Mouse (Mus musculus): ENCODE measurements around the gene Zswim4. TPM values are rescaled to one million over a fixed set of nuclear protein-coding genes. Genes with fewer than 3 reads are reported as not detected.

The Zswim4 gene
- polyA plus RNA-seq, 1 experiment from 2014 or later = 37.1 TPM

DNA sequence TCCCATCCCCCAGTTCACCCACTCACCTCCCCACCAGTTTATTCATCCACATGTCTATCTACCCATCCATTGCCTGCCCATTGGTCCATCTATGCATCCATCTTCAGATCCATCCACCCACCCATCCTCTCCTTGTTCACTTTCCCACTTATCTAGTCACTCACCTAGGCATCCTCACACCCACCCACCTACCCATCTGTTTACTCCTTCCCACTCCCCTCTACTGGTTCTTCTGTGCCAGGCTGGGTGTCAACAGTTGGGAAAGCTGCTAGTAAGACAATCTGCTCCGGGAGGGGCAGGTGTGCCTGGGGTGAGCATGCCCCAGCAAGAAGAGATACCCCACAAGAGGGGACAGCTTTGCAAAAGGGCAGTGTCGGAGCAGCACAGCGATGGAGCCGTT lies 24.2 kb upstream of the Zswim4 start:
- WGBS = 88% methylated on average over 4 of the region's 4 CpGs
- DNase-seq (ENCODE audit: low spot score) = no peak
- Histone ChIP-seq H3K36me3 (ENCODE audit: control insufficient read depth, insufficient read depth, low read length) (peaks cover 2% of the 10 kb centered on the region), H3K4me3 (ENCODE audit: low read depth, low read length) (no peak overlapping the region), H3K9ac (ENCODE audit: low read length) (no peak overlapping the region), H3K4me1 (replicated peaks; ENCODE audit: control insufficient read depth, insufficient read depth, low read length) (peaks cover 6% of the 10 kb centered on the region), H3K4me2 (ENCODE audit: low read depth, low read length, severe bottlenecking) (no peak overlapping the region), H3K27ac (ENCODE audit: low read depth, low read length) (no peak overlapping the region), H3K27me3 (ENCODE audit: control insufficient read depth, insufficient read depth, low read length) (no peaks in the 10 kb centered on the region), H3K9me3 (ENCODE audit: control insufficient read depth, low read length) (no peaks in the 10 kb centered on the region)
- no peak for ATAC-seq (replicated peaks; ENCODE audit: low FRiP score)

DNA sequence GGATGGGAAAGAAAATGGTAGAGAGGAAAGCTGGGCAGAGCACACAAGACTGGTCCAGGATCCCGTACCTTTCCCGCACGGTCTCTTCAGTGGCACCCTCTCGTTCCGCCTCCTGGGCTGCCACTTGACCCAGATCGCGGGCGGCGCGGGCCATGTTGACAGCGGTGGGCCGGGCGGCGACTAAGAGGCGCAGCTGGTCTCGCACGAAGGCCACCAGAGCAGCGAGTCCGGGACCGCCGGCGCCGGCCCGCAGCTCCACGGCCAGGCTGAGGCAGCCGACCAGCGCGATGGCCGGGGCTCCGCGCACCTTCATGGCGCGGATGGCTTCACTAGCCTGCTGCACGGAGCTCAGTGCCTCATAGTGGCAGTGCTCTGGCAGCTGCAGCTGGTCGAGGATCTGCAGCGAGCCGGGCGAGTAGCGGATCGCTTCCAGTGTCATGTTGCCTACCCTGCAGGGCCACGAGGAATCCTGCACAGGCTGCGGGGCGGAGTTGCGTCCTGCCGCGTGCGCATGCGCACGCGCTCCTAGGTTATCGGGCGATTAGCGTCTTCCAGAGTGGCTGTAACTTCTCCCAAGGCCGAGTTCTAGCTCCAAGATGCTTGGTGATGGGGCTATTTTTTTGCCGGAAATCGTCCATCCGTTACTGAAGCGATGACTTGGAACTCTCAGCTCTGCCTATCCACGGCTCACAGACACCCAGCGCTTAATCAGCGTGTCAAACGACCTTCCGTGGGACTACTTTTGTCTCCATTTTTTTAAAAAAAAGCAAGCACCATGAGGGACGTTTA lies 20.2 kb upstream of the Zswim4 start, which contains the start of gene Mri1:
Mri1 (minus strand) TSS at position 505 of the 789 bp plus-strand sequence.
- H3K9ac ChIP-seq (ENCODE audit: low read length) = peak within 1 kb of the TSS; percentile 81
- H3K36me3 ChIP-seq (ENCODE audit: control insufficient read depth, insufficient read depth, low read length) = peaks cover 6% of the 10 kb centered on the region
- H3K9me3 ChIP-seq (ENCODE audit: control insufficient read depth, low read length) = no peaks in the 10 kb centered on the region
- H3K27me3 ChIP-seq (ENCODE audit: control insufficient read depth, insufficient read depth, low read length) = no peaks in the 10 kb centered on the region
- H3K4me1 ChIP-seq (replicated peaks; ENCODE audit: control insufficient read depth, insufficient read depth, low read length) = peaks cover 7% of the 10 kb centered on the region
- peak; percentile 93 for DNase-seq (ENCODE audit: low spot score)
- peak within 1 kb of the TSS; percentile 81 for H3K27ac ChIP-seq (ENCODE audit: low read depth, low read length)
- under 1% methylated on average over 64 of the region's 64 CpGs for WGBS
- H3K4me2 ChIP-seq (ENCODE audit: low read depth, low read length, severe bottlenecking) = peak within 1 kb of the TSS; percentile 96
- peak; percentile 86 for ATAC-seq (replicated peaks; ENCODE audit: low FRiP score)
- peak within 1 kb of the TSS; percentile 76 for H3K4me3 ChIP-seq (ENCODE audit: low read depth, low read length)

DNA sequence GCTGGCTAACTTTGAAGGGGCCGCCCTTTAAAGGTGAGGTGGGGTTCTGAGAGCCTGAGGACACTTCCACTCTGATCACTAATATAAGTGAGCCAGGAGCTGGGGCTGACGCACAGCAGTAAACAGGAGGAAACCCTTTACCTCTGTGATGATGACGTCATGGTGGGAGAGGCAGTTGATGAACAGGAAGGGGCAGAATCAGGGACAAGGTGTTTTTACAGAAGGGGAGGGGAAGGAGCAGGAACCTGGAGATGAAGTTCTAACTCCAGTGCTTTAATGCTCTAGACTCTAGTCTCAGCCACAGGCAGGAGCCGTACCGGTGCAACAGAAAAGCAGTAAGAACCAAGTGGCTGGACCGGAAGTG lies 19.6 kb upstream of the Zswim4 start:
- 14% methylated on average over 6 of the region's 6 CpGs for WGBS
- H3K4me1 ChIP-seq (replicated peaks; ENCODE audit: control insufficient read depth, insufficient read depth, low read length) = peaks cover 7% of the 10 kb centered on the region
- H3K9ac ChIP-seq (ENCODE audit: low read length) = peak overlapping the region; percentile 81
- peak; percentile 31 for ATAC-seq (replicated peaks; ENCODE audit: low FRiP score)
- peak overlapping the region; percentile 76 for H3K4me3 ChIP-seq (ENCODE audit: low read depth, low read length)
- no peaks in the 10 kb centered on the region for H3K9me3 ChIP-seq (ENCODE audit: control insufficient read depth, low read length)
- H3K4me2 ChIP-seq (ENCODE audit: low read depth, low read length, severe bottlenecking) = peak overlapping the region; percentile 96
- H3K27me3 ChIP-seq (ENCODE audit: control insufficient read depth, insufficient read depth, low read length) = no peaks in the 10 kb centered on the region
- peaks cover 7% of the 10 kb centered on the region for H3K36me3 ChIP-seq (ENCODE audit: control insufficient read depth, insufficient read depth, low read length)
- DNase-seq (ENCODE audit: low spot score) = no peak
- peak overlapping the region; percentile 81; the same call in 1 of the 2 replicates for H3K27ac ChIP-seq (ENCODE audit: low read depth, low read length)

DNA sequence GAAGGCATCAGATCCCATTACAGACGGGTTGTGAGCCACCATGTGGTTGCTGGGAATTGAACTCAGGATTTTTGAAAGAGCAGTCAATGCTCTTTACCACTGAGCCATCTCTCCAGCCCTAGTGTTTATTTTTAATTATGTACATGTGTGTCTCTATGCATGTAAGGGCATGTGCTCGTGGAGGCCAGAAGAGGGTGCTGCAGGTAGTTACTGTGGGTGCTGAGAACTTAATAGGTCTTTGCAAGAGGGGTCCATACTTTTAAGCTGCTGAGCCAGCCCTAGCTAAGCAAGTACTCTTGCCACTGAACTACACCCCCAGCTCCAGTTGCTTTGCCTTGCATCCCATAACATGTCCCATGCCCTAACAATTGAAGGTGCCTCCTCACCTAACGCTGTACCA lies 19.0 kb upstream of the Zswim4 start:
- no peaks in the 10 kb centered on the region for H3K27me3 ChIP-seq (ENCODE audit: control insufficient read depth, insufficient read depth, low read length)
- H3K9ac ChIP-seq (ENCODE audit: low read length) = no peak overlapping the region
- no peak for ATAC-seq (replicated peaks; ENCODE audit: low FRiP score)
- H3K36me3 ChIP-seq (ENCODE audit: control insufficient read depth, insufficient read depth, low read length) = peaks cover 7% of the 10 kb centered on the region
- H3K4me3 ChIP-seq (ENCODE audit: low read depth, low read length) = peak overlapping the region; percentile 76
- WGBS = 86% methylated on average over 3 of the region's 3 CpGs
- DNase-seq (ENCODE audit: low spot score) = no peak
- peaks cover 7% of the 10 kb centered on the region for H3K4me1 ChIP-seq (replicated peaks; ENCODE audit: control insufficient read depth, insufficient read depth, low read length)
- H3K4me2 ChIP-seq (ENCODE audit: low read depth, low read length, severe bottlenecking) = peak overlapping the region; percentile 96
- no peaks in the 10 kb centered on the region for H3K9me3 ChIP-seq (ENCODE audit: control insufficient read depth, low read length)
- no peak overlapping the region for H3K27ac ChIP-seq (ENCODE audit: low read depth, low read length)

DNA sequence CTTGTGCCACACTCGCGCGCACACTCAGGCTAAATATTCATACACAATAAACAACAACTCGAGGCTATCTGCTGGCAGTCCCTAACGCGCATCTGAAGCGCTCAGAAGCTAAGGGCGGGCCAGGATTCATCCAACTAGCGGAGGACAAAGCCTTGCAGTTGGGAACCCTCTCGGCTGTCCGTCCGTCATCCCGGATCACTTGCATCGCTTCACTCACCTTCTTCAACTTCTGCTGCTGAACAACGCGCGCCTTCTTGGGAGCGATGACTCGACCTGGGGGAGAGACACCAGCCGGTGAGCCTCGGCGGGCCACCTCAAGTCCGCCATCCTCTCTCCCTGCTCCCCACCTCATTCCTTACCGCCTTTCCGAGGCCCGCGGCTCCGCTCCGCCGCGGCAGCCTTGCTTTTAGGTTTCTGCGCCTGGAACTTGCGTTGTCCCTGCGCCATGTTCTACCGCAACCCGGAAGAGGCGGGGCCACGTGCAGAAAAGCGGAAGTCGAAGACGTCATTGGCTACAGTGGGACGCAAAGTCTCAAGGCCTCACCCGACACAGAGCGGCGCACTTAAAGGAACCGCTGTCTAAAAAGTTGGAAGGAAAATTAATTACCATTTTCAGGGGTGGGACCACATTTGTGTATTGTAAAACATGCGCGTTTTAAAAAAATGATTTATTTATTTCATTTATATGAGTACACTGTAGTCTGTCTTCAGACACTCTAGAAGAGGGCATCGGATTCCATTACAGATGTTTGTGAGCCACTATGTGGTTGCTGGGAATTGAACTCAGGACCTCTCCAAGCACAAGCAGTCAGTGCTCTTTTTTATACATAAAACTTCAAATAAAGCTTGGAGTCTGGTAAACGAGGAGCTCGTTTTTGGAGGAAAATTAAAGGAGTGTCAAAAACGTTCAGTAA lies 12.7 kb upstream of the Zswim4 start, which contains the start of gene D8Ertd738e:
D8Ertd738e (minus strand) TSS at position 463 of the 914 bp plus-strand sequence.
- H3K36me3 ChIP-seq (ENCODE audit: control insufficient read depth, insufficient read depth, low read length) = peaks cover 21% of the 10 kb centered on the region; the same call in 1 of the 2 replicates
- peak; percentile 92 for ATAC-seq (replicated peaks; ENCODE audit: low FRiP score)
- WGBS = 3% methylated on average over 52 of the region's 52 CpGs

DNA sequence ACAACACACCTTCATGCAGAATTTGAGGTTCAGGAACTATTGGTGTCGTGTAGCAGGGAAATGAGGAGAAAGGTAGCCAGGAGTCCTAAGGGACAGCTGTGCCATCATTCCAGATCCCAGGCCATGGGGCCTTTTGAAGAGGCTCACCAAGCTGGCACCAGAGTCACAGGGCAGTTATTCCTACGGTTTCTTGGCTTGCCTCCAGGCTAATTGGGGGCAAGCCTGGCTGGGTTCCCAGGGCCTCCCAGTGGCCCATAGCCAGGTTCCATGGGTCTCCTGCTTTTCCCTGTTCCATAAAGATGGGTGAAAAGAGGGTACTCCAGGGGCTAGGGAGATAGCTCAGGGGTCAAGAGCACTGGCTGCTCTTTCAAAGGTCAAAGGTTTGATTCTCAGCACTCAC lies 5.0 kb upstream of the Zswim4 start:
- Histone ChIP-seq H3K4me1 (replicated peaks; ENCODE audit: control insufficient read depth, insufficient read depth, low read length) (no peaks in the 10 kb centered on the region), H3K9me3 (ENCODE audit: control insufficient read depth, low read length) (no peaks in the 10 kb centered on the region), H3K36me3 (ENCODE audit: control insufficient read depth, insufficient read depth, low read length) (peaks cover 13% of the 10 kb centered on the region; the same call in 1 of the 2 replicates), H3K4me2 (ENCODE audit: low read depth, low read length, severe bottlenecking) (no peak overlapping the region), H3K27ac (ENCODE audit: low read depth, low read length) (no peak overlapping the region), H3K4me3 (ENCODE audit: low read depth, low read length) (no peak overlapping the region), H3K27me3 (ENCODE audit: control insufficient read depth, insufficient read depth, low read length) (no peaks in the 10 kb centered on the region), H3K9ac (ENCODE audit: low read length) (no peak overlapping the region)
- ATAC-seq (replicated peaks; ENCODE audit: low FRiP score) (no peak), DNase-seq (ENCODE audit: low spot score) (no peak)
- WGBS = 83% methylated on average over 2 of the region's 2 CpGs

More for the DNA sequence above, 12.7 kb upstream of the Zswim4 start, which contains the start of gene D8Ertd738e:
- H3K4me1 ChIP-seq (replicated peaks; ENCODE audit: control insufficient read depth, insufficient read depth, low read length) = no peaks in the 10 kb centered on the region
- no peaks in the 10 kb centered on the region for H3K27me3 ChIP-seq (ENCODE audit: control insufficient read depth, insufficient read depth, low read length)
- H3K9me3 ChIP-seq (ENCODE audit: control insufficient read depth, low read length) = no peaks in the 10 kb centered on the region
- H3K9ac ChIP-seq (ENCODE audit: low read length) = peak within 1 kb of the TSS; percentile 82
- peak within 1 kb of the TSS; percentile 69 for H3K4me2 ChIP-seq (ENCODE audit: low read depth, low read length, severe bottlenecking)
- peak; percentile 90 for DNase-seq (ENCODE audit: low spot score)
- peak within 1 kb of the TSS; percentile 94 for H3K4me3 ChIP-seq (ENCODE audit: low read depth, low read length)
- H3K27ac ChIP-seq (ENCODE audit: low read depth, low read length) = no peak within 1 kb of the TSS

DNA sequence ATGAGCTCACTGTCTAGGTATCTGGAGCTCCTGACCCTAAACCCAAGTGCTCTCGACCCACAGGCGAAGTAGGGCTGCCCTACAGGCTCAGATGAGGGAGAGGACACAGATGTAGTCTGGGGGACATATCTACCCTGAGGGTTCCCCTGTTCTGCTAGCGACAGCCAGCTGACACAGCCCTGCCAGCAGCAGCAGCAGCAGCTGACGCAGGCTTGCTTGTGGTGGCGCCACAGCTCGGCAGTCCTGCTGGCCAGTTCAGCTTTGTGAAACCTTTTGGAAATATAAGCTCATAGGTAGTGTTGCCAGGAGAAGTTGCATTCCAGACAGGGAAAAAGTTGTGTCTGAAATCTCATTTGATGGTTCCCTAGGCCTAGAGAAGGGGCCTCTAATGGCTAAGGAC lies 4.3 kb upstream of the Zswim4 start:
- 66% methylated on average over 6 of the region's 6 CpGs for WGBS

DNA sequence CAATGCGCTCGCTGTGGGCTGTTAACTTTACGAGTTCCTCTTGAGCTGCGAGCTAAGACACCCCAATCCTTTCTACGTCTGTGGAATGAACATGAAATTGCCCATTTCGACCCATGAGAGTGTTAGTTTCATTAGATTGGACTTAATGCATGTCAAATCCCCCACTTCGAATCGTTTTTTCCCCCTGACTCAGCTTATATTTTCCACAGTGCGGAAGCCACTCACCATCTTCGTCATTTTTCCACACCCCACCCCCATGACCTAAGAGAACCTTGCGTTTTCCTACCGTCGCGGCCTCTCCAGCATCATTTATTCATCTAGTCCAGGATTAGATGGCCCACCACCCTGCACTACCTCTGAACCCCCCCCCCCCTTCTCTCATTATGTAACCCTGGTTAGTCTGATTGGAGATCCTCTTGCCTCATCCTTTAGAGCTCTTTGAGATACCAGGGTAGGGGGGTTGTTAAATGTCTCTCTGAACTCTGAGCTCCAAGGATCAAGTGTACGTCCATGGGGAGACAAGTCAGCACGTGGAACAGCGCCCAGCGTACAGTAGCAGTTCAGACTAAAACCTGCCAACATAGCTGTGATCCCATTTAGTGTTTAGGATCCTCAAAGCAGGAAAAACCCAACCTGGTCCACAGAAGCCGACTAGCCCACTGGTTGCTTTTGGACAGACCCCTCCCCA lies 831 bp upstream of the Zswim4 start:
- Histone ChIP-seq H3K27ac (ENCODE audit: low read depth, low read length) (peak overlapping the region; percentile 65; the same call in 1 of the 2 replicates), H3K4me2 (ENCODE audit: low read depth, low read length, severe bottlenecking) (peak overlapping the region; percentile 75), H3K36me3 (ENCODE audit: control insufficient read depth, insufficient read depth, low read length) (peaks cover 6% of the 10 kb centered on the region; the same call in 1 of the 2 replicates), H3K9me3 (ENCODE audit: control insufficient read depth, low read length) (no peaks in the 10 kb centered on the region), H3K27me3 (ENCODE audit: control insufficient read depth, insufficient read depth, low read length) (no peaks in the 10 kb centered on the region), H3K4me3 (ENCODE audit: low read depth, low read length) (peak overlapping the region; percentile 47), H3K4me1 (replicated peaks; ENCODE audit: control insufficient read depth, insufficient read depth, low read length) (no peaks in the 10 kb centered on the region), H3K9ac (ENCODE audit: low read length) (peak overlapping the region; percentile 57)
- DNase-seq (ENCODE audit: low spot score) = no peak
- 22% methylated on average over 19 of the region's 19 CpGs for WGBS
- no peak for ATAC-seq (replicated peaks; ENCODE audit: low FRiP score)

More for the DNA sequence above, 4.3 kb upstream of the Zswim4 start:
- H3K4me1 ChIP-seq (replicated peaks; ENCODE audit: control insufficient read depth, insufficient read depth, low read length) = no peaks in the 10 kb centered on the region
- no peak for DNase-seq (ENCODE audit: low spot score)
- no peak overlapping the region for H3K27ac ChIP-seq (ENCODE audit: low read depth, low read length)
- H3K9ac ChIP-seq (ENCODE audit: low read length) = no peak overlapping the region
- H3K4me3 ChIP-seq (ENCODE audit: low read depth, low read length) = no peak overlapping the region
- no peaks in the 10 kb centered on the region for H3K27me3 ChIP-seq (ENCODE audit: control insufficient read depth, insufficient read depth, low read length)
- ATAC-seq (replicated peaks; ENCODE audit: low FRiP score) = no peak
- no peaks in the 10 kb centered on the region for H3K9me3 ChIP-seq (ENCODE audit: control insufficient read depth, low read length)
- H3K4me2 ChIP-seq (ENCODE audit: low read depth, low read length, severe bottlenecking) = no peak overlapping the region
- peaks cover 10% of the 10 kb centered on the region; the same call in 1 of the 2 replicates for H3K36me3 ChIP-seq (ENCODE audit: control insufficient read depth, insufficient read depth, low read length)
